Mouse (Mus musculus) adipocyte (in vitro differentiated cells): ENCODE results near the gene Armc10.
"Not testable (repeated sequence)": the region's sequence is repeated elsewhere in the genome, so short reads cannot be mapped to it uniquely, and the experiment has no call there.

Source experiments
- DNase-seq: peaks from one replicate; pipeline ENCODE4 v3.0.0-alpha.2; 2016; ENCODE audit warnings: low spot score

Armc10 gene

DNA sequence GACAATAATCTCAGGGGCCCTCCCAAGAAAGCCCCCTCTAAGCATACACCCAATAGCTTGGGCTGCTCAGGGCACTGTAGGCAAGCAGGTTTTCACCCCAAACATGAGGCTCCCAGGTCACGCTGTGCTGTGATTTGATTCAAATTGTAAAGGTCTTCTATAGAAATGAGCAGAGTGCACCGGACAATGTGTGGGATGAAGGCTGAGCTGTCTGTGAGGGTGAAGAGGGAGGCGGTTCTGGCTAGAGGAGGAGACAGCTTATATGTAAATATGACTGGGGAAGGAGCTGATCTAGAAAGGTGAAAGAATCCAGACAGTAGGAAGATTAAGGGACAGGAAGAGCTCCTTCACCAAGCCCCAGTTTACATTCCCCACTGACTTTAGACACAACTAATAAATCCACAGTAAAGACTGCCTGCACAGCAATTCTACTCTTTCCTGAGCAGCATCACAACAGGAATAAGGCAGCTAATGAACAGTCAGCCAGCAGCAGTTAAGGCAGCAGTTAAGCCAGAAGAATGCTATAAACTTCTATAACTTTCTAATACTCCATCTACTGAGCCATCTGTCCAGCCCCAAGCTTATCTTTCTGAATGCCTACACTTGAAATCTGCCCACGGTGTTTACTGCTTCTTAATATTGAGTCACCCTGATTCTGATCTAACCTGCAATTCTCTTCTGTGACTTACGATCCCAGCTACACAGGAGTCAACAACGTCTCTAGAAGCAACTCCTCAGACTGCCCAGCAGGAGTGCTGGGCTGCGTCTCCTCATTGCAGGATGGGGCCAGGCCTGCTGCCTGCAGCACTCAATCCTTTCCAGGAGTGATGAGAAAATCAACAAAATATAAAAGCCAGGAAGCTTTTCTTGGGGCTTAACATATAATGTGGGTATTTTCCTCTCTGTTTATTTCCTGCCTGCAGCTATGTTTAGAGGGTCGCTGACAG is 21.9 kb downstream of the Armc10 start:
- no peak for DNase-seq

- DNase-seq, result peak; percentile 39
Observed at GRCm38 (mm10) chr5:21669307-21669706, 23.7 kb downstream of the Armc10 start.

DNA sequence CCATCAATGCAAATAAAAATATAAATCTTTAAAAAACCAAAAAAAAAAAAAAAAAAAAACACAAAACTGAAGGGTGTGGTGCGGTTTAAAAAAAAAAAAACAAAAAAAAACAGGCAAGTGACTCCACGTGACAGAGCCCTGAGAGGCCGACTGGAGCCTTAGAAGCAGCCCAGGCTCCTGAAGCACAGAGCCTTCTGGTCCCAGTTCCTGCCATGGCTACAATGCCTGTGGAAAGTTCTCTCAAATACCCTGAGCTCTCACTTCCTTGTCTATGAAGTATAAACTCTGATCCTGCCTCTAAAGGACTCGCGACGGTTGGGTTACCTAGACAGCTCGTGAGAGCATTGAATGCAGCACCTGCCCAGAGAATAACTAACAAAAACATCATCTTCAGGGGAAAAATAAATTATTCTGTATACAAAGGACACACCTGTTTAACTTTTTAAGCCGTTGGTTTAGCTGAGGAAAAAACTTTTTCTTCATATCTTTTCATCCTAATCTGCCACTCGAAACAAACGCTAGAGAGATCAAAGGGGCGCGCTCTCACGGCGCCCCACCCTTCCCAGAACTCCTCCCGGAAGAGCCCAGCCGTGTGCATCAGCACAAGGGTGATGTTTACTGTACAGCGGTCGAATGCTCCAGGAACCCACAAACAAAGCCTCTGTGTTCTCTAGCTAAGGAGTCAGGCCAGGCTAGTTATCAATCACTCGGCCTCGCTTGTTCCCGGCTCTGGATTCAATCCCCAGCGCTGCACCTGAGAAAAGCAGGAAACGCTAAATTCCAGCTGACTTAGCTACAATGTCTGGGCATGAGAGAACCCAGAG is 27.4 kb downstream of the Armc10 start:
- DNase-seq, result no peak

- no peak for DNase-seq
Observed at GRCm38 (mm10) chr5:21673742-21674141, 28.1 kb downstream of the Armc10 start.

GRCm38 (mm10) chr5:21675019-21675418 is 29.4 kb downstream of the Armc10 start:
- no peak for DNase-seq

DNA sequence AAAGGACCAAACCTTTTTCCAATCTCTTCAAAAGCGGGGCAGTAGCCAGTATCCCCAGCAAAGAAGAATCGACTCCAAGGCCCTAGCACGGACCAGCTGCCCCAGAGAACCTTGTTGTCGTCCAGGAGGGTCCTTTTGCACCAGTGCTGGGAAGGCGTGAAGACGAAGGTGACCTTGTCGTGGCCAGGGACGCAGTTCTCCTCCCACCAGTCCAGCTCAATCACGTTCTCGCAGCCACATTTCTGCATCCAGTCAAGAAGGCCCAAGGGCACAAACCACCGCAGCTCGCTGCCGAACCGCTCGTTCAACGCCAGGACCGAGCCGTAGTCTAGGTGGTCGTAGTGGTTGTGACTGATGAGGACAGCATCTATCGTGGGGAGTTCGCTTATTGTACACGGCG is 29.9 kb downstream of the Armc10 start:
- no peak for DNase-seq

DNA sequence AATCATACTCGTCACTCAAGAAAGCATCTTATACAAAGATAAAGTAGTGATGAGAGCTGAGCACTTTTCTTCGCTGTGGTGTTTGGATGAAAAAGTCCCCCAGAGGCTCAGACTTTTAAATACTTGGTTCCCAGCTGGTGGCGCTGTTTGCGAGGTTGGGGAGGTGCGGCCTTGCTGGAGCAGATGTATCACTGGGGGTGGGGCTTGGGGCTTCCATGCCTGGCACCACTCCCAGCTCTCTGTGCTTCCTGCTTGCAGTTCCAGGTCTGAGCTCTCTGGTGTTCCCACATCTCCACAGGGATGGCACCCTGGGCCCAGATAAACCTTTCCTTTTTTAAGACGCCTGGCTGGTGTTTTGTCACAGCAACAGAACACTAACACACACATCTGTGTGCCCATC is 32.3 kb downstream of the Armc10 start:
- DNase-seq, result peak; percentile 30

- no peak for DNase-seq
Observed at GRCm38 (mm10) chr5:21678363-21678762, 32.8 kb downstream of the Armc10 start.

GRCm38 (mm10) chr5:21680029-21680428 is 34.4 kb downstream of the Armc10 start:
- DNase-seq, result peak; percentile 30

DNA sequence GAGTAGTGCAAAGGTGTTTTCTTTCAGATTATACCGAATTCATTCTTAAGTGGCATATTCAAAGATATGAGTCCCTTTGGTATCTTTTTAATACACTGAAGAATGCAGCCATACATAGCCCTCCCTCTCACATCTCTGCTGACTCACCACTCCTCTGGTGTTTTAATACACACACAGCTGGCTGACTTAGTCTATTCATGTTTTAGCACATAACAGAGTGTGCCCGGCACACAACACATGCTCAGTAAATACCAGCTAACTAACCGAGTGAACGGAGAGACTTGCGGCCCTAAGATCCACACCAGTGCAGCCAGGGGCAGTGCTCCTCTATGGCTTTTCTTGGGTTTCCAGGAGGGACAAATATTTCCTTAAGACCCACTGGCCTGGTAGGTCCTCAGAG is 35.3 kb downstream of the Armc10 start:
- DNase-seq, result no peak

GRCm38 (mm10) chr5:21683811-21684210 is 38.2 kb downstream of the Armc10 start:
- DNase-seq, result no peak

- no peak for DNase-seq
Observed at GRCm38 (mm10) chr5:21685001-21685400, 39.4 kb downstream of the Armc10 start.

DNA sequence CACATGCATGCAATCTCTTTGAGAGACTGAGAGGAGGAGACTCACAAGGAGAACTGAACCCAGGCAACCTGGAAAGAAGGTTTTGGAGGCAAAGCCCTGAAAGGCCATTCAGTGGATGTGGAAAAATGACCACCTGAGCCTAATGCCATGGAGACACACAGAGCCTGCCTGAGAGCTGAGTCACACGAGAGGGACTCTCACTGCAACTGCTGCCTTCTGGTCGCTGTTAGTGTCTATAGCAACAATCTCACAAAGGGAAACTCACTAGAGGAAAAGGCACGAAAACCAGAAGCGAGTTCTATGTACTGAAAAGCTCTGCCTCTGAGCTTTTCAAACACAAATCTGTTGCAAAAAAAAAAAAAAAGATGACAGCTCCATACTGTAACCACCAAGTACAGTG is 41.4 kb downstream of the Armc10 start:
- DNase-seq, result peak; percentile 39

GRCm38 (mm10) chr5:21692230-21692629 is 46.6 kb downstream of the Armc10 start:
- DNase-seq, result no peak

DNA sequence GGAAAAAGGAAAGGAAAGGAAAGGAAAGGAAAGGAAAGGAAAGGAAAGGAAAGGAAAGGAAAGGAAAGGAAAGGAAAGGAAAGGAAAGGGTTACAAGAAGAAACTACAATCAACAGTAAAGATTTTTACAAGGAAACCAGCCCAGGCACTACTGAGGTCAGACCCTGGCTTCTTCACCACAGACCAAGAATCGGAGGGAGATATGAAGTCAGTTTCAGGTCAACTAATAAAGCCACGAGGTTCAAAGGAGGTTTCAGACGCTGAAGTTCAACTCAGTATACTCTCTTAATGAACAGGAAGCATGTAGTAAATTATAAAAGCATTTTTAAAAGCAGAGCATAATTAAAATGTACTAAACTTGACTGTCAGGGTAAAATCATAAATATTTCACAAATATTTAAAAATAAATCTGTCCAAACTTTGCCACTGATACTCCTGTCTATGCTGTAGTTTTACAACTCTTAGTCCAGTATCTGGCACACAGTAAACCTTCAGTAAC is 47.8 kb downstream of the Armc10 start:
- no peak for DNase-seq

GRCm38 (mm10) chr5:21694854-21695490 is 49.4 kb downstream of the Armc10 start:
- DNase-seq, result no peak

- not testable (repeated sequence) for DNase-seq
Observed at GRCm38 (mm10) chr5:21699555-21699954, 53.9 kb downstream of the Armc10 start.

DNA sequence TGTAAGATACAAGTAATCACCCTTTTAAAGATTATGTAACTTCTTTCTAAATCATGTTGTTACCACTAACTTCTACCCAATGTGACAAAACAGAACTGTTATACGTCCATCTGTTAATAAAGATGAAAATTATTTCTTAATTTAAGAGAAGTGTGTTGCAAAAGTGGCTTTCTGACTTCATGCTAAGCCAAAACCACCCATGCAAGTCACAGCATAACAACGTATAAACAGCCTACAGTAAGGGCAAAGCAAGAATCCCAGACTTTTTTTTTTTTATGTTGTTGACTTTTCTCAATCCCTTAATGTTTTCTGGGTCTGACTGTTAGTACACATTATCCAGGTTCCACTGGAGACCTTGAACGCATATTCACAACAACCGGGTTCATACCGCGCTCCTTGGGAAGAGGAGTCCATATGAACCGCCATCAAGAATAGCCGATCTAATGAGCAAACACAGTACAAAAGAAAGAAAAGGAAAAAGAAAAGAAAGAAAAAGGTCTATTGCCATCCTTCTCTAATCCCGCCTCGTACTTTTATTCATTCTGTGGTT is 54.7 kb downstream of the Armc10 start:
- DNase-seq, result peak; percentile 43

DNA sequence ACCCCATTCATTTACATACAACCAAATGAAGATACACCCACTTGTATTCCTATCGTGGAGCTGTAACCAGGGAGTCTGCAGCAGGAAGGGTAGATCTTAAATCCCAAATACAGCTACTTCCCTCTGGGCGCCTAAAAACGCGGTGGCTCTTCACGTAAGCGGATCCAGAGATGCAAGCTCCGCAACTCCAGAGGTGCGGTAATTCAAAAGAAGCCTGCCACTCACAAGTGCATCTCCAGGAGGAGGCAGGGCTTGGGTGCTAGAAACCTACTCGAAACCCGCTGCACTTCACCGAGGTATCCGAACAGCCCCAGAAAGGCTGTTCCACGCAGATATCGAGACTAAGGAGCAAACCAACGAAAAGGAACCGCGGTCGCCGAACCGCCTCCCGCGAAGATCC is 55.3 kb downstream of the Armc10 start:
- no peak for DNase-seq

GRCm38 (mm10) chr5:21701351-21702008 is 55.9 kb downstream of the Armc10 start, which contains the start of gene Napepld:
Gene Napepld (minus strand): TSS chr5:21701396.
- peak; percentile 100 for DNase-seq

- DNase-seq, result no peak
Observed at GRCm38 (mm10) chr5:21702009-21702364, 56.4 kb downstream of the Armc10 start.
